Mouse (Mus musculus): Measurements from ENCODE around the gene L1td1. TPM values are rescaled to one million over a fixed set of nuclear protein-coding genes. Genes with fewer than 3 reads are reported as not detected.

The L1td1 gene
- not detected in 2 replicates for polyA plus RNA-seq (2012; rRNA removed)

DNA sequence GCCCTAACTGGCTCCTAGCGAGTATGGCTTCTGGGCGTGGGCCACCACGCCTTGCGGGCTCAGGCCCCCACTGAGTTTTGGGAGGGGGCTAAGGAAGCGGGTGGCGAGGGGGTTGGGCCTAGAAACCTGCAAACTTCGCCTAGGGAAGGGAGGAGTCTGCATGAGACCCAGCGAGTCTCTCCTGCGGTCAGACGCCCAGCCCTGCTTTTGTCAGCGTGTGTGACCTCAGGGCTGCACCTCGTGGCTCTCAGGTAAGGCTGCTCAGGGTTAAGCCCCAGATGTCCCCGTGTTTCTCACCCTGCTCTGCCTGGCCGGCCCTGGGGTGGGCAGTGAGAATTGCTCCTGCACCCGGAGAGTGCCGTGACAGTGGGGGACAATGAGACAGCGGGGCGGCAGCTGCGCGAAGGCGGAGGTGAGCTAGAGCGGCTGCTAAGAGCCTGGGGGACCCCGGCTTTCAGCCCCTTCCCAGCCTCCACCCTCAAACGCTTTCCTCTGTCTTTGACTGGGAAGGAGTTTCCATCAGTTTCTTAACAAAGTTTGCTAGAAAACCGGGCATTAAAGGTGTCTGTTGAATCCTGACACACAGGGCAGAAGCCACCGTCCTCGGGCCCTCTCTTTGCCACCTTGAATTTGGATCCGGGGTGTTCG lies at the start of gene L1td1:
TSS of gene L1td1 (plus strand) at position 145 of the 648 bp plus-strand sequence.
- H3K27me3 ChIP-seq (ENCODE audit: control insufficient read depth, insufficient read depth, low read length): peaks cover 7% of the 10 kb centered on the region; the same call in 1 of the 2 replicates
- no peaks in the 10 kb centered on the region for H3K36me3 ChIP-seq (ENCODE audit: control insufficient read depth, insufficient read depth, low read length)
- DNase-seq (ENCODE audit: low read depth in 1 of 2, low spot score in 2 of 2): no peak
- H3K4me1 ChIP-seq (ENCODE audit: control insufficient read depth, insufficient read depth, insufficient read length): no peaks in the 10 kb centered on the region
- H3K4me3 ChIP-seq (ENCODE audit: extremely low read depth, insufficient read depth, insufficient read length): no peak within 1 kb of the TSS
- TF ChIP-seq CTCF (IDR thresholded peaks at IDR 0.05; ENCODE audit: extremely low read depth, insufficient read depth, insufficient read length, insufficient replicate concordance) (no peak), POLR2A (IDR thresholded peaks at IDR 0.05; ENCODE audit: low read depth, low read length) (no peak)
- no peak within 1 kb of the TSS for H3K27ac ChIP-seq (ENCODE audit: insufficient read depth, low read length)
- WGBS: 9% methylated on average over 29 of the region's 29 CpGs

DNA sequence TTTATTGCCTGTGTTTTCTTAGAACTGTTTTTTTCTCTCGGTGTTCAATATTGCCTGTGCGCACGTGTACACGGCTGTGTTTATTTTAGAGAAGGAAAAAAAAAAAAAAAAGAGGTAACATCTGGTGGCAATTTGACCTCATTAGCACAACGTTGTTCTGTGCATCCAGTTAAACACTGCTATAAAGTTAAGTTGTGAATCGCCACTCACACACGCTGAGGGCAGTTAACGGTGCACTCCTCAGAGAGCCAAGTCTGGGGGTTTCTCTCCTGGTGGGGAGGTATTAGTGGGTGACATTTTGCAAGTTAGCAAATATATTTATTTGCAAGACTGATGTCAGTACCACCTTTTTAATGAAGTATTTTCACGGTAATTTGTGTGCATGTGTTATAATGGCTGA lies 49.0 kb upstream of the L1td1 start:
- H3K4me3 ChIP-seq (ENCODE audit: extremely low read depth, insufficient read depth, insufficient read length): no peak overlapping the region
- 81% methylated on average over 9 of the region's 9 CpGs for WGBS
- H3K27me3 ChIP-seq (ENCODE audit: control insufficient read depth, insufficient read depth, low read length): no peaks in the 10 kb centered on the region
- no peaks in the 10 kb centered on the region for H3K4me1 ChIP-seq (ENCODE audit: control insufficient read depth, insufficient read depth, insufficient read length)
- no peak for TF ChIP-seq POLR2A (IDR thresholded peaks at IDR 0.05; ENCODE audit: low read depth, low read length)
- TF ChIP-seq CTCF (IDR thresholded peaks at IDR 0.05; ENCODE audit: extremely low read depth, insufficient read depth, insufficient read length, insufficient replicate concordance): no peak
- no peaks in the 10 kb centered on the region; the same call in 1 of the 2 replicates for H3K36me3 ChIP-seq (ENCODE audit: control insufficient read depth, insufficient read depth, low read length)
- no peak for DNase-seq (ENCODE audit: low read depth in 1 of 2, low spot score in 2 of 2)
- no peak overlapping the region for H3K27ac ChIP-seq (ENCODE audit: insufficient read depth, low read length)

- no peaks in the 10 kb centered on the region for H3K36me3 ChIP-seq (ENCODE audit: control insufficient read depth, insufficient read depth, low read length)
- no peak overlapping the region for H3K27ac ChIP-seq (ENCODE audit: insufficient read depth, low read length)
- DNase-seq (ENCODE audit: low read depth in 1 of 2, low spot score in 2 of 2): no peak
- WGBS: 94% methylated on average over 11 of the region's 11 CpGs
- H3K4me3 ChIP-seq (ENCODE audit: extremely low read depth, insufficient read depth, insufficient read length): no peak overlapping the region
- no peak for TF ChIP-seq POLR2A (IDR thresholded peaks at IDR 0.05; ENCODE audit: low read depth, low read length)
- TF ChIP-seq CTCF (IDR thresholded peaks at IDR 0.05; ENCODE audit: extremely low read depth, insufficient read depth, insufficient read length, insufficient replicate concordance): no peak
- H3K27me3 ChIP-seq (ENCODE audit: control insufficient read depth, insufficient read depth, low read length): no peaks in the 10 kb centered on the region
- H3K4me1 ChIP-seq (ENCODE audit: control insufficient read depth, insufficient read depth, insufficient read length): no peaks in the 10 kb centered on the region
Measured at GRCm38 (mm10) chr4:98686678-98687267, 39.8 kb upstream of the L1td1 start.

- WGBS: 95% methylated on average over 11 of the region's 11 CpGs
- Histone ChIP-seq H3K27ac (ENCODE audit: insufficient read depth, low read length) (no peak overlapping the region), H3K4me1 (ENCODE audit: control insufficient read depth, insufficient read depth, insufficient read length) (no peaks in the 10 kb centered on the region), H3K4me3 (ENCODE audit: extremely low read depth, insufficient read depth, insufficient read length) (no peak overlapping the region), H3K27me3 (ENCODE audit: control insufficient read depth, insufficient read depth, low read length) (no peaks in the 10 kb centered on the region), H3K36me3 (ENCODE audit: control insufficient read depth, insufficient read depth, low read length) (no peaks in the 10 kb centered on the region)
- DNase-seq (ENCODE audit: low read depth in 1 of 2, low spot score in 2 of 2): no peak
- TF ChIP-seq POLR2A (IDR thresholded peaks at IDR 0.05; ENCODE audit: low read depth, low read length) (no peak), CTCF (IDR thresholded peaks at IDR 0.05; ENCODE audit: extremely low read depth, insufficient read depth, insufficient read length, insufficient replicate concordance) (no peak)
Measured at GRCm38 (mm10) chr4:98688116-98688515, 38.4 kb upstream of the L1td1 start.

DNA sequence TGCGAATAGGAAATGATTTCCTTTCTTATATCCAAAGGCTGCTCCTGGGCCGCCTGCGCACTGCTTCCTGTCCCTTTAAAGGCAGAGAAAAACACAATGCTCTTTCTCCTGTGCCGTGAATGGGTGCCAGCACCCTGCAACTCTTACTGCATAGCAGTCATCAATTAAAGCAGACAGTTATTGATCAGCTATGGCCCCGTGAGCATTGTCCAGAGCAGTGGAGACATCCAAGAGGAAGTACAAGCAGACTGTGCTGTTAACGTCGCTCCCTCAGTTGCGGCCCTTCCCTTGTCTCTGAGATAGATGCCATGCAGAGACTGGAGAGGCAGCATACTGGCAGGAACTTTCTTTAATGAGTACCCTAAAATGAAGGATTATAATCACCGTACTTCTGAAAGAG lies 38.0 kb upstream of the L1td1 start:
- Histone ChIP-seq H3K36me3 (ENCODE audit: control insufficient read depth, insufficient read depth, low read length) (no peaks in the 10 kb centered on the region), H3K27me3 (ENCODE audit: control insufficient read depth, insufficient read depth, low read length) (no peaks in the 10 kb centered on the region), H3K27ac (ENCODE audit: insufficient read depth, low read length) (no peak overlapping the region), H3K4me1 (ENCODE audit: control insufficient read depth, insufficient read depth, insufficient read length) (no peaks in the 10 kb centered on the region), H3K4me3 (ENCODE audit: extremely low read depth, insufficient read depth, insufficient read length) (no peak overlapping the region)
- TF ChIP-seq CTCF (IDR thresholded peaks at IDR 0.05; ENCODE audit: extremely low read depth, insufficient read depth, insufficient read length, insufficient replicate concordance): no peak
- no peak for TF ChIP-seq POLR2A (IDR thresholded peaks at IDR 0.05; ENCODE audit: low read depth, low read length)
- WGBS: 92% methylated on average over 9 of the region's 9 CpGs
- no peak for DNase-seq (ENCODE audit: low read depth in 1 of 2, low spot score in 2 of 2)

- 92% methylated on average over 1 of the region's 1 CpGs for WGBS
- no peaks in the 10 kb centered on the region for H3K4me1 ChIP-seq (ENCODE audit: control insufficient read depth, insufficient read depth, insufficient read length)
- no peak overlapping the region for H3K4me3 ChIP-seq (ENCODE audit: extremely low read depth, insufficient read depth, insufficient read length)
- no peaks in the 10 kb centered on the region for H3K27me3 ChIP-seq (ENCODE audit: control insufficient read depth, insufficient read depth, low read length)
- H3K36me3 ChIP-seq (ENCODE audit: control insufficient read depth, insufficient read depth, low read length): no peaks in the 10 kb centered on the region
- no peak for DNase-seq (ENCODE audit: low read depth in 1 of 2, low spot score in 2 of 2)
- no peak overlapping the region for H3K27ac ChIP-seq (ENCODE audit: insufficient read depth, low read length)
- TF ChIP-seq CTCF (IDR thresholded peaks at IDR 0.05; ENCODE audit: extremely low read depth, insufficient read depth, insufficient read length, insufficient replicate concordance) (no peak), POLR2A (IDR thresholded peaks at IDR 0.05; ENCODE audit: low read depth, low read length) (no peak)
Measured at GRCm38 (mm10) chr4:98689988-98690387, 36.5 kb upstream of the L1td1 start.

Measured in spleen, adult 2 months (tissue).